Mouse (Mus musculus): ENCODE measurements at regions not wholly inside any gene's neighbourhood (a gene's known extent, or its start where the extent isn't known, plus 50 kb on each side); places are given as distances from the start of the nearest gene placed in this dataset.

DNA sequence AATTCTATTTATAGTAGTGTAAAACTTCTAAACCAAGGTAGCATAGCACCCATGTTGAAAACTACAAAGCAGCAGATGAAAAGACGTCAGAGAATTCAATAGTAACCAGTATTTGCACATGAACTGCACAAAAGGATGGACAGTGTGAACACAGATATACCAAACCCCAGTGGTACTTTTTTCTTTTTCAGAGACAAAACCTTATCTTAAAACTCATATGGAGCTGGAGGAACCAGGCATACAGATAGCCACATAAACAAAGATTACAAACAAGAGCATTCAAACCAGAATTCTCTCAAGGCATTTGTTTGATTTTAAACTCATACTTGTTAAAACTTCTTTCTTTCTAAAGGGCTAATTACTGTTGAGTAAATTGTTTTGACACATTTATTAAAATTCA, 72.5 kb upstream of the Nck2 start:
- DNase-seq: no peak

DNA sequence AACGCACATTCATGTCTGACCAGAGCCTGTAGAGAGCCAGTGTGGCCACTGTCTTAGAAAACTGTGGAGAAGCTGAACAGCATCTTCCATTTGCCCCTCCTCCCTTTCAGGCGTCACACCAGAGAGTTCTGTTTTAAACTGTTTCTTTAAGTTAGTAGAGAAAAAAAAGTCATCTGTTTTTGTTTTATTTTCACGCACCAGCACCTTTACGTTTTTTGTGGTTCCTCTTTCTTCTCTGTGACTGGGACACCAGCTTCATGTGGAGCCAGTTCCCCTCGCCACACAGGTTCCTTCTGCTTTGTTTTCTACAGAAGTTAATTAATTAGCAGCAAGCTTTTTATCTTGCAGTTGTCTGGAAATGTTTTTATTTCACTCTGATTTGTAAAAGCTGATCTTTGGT, 69.4 kb upstream of the Nck2 start:
- DNase-seq: no peak

DNA sequence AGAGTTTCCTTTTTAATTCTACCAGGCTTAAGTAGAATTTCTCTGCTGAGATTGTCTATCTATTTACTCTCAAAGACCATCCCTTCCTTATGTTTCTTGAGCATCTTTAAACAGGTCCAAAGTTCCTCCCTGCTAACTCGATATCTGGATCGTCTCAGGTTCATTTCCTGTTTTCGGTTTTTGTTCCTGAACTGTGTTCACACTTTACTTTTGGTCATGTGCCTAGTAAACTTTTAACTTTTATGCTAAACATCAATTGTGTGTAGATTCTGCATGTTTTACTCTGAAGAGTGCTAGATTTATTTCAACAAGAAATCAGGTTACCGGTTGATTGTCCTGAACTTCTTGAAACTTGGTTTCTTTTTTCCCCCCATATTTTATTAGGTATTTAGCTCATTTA, 68.5 kb upstream of the Nck2 start:
- no peak for DNase-seq

DNA sequence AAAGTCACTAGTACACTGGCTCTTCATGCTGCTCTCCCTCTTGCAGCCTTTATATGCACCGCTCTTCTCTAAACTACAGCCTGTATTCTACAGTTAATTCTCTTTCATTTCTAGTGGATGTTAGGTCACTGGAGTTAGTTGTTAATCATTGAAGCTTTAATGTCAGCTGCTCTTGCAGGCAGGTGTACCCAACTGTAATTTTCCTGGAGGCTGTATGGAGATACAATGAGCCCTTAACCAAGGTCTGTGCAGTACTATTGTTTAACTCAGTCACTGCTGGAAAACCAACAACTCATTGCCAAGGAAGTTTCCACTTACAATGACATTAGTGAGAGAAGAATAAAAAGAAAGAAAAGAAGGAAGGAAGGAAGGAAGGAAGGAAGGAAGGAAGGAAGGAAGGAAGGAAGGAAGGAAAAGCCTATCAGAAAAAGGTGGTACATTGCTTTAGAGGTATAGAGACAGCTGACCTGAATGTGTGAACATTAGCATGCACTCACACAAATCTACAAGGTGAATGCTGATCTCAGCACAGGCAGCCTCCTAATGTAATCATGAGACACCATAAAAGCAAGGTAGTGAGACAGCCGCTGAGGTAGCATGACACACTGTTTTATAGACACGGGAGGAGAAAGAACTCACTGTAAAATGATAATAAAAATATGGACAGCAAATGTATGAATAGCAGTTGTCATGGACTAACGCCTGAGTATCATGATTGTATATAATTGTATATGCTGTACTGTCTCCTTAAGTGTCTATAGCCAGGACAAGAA, 66.7 kb upstream of the Nck2 start:
- no peak for DNase-seq

DNA sequence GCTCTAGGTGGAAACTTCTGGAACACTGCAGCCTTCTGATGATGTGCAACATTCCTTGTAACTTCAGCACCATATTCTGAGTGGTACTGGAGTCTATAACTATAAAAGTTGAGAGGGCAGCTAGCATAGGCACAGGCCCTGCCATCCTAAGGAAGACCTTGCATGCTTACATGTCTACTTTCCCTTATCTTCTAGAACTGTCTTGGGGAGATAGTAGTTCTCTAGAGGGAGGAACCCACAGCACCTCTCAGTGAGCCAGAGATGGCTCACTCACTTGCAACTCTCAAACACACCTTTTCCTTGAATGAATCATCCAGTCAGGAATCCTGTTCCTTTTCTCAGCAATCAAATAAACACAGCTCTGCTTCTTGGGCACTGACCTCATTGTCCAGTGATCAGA, 59.4 kb upstream of the Nck2 start:
- DNase-seq: no peak

DNA sequence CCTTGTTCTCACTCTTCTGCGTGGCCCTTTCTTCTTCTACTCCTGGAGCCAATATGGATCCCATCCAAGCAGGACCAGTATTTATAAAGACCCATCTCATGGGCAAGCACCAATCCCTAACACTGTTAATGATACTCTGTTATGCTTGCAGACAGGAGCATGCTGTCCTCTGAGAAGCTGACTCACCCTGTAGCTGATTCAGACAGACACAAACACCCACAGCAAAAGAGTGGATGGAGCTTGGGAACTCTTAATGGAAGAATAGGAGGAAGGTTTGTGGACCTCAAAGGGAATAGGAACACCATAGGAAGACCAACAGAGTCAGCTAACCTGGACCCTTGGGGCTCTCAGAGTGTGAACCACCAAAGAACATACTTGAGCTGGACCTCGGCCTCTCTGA, 50.3 kb upstream of the Nck2 start:
- no peak for DNase-seq

Data from layer of hippocampus, adult 9-11 months (tissue).